Mouse (Mus musculus): ENCODE data around the gene Dmgdh.

DNA sequence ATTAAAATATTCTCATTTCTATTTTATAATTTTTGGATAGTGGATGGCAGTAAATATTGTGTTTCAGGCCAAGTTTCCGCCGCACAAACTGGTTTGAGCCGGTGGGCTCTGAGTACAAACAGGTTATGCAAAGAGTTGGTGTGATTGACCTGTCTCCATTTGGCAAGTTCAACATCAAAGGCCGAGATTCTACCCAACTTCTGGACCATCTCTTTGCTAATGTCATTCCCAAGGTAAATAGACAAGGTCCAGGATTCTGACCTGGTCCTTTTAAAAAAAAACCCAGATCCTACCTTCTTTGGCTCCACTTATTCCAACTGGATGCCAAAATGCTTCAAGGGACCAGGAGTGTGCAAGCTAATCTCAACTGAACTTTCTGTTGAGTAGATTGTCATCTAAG is 37.0 kb downstream of the Dmgdh start:
- TF ChIP-seq GATA1 (IDR thresholded peaks at IDR 0.05; ENCODE audit: borderline replicate concordance, low read length) (no peak), FLI1 (IDR thresholded peaks at IDR 0.05; ENCODE audit: low read length) (no peak)
